Mouse (Mus musculus) liver, embryonic 14.5 days (tissue): Measurements from ENCODE around the gene Pcdh9.

Experiments
- CTCF ChIP-seq: IDR thresholded peaks from 2 replicates; pipeline ENCODE4 v1.5.1; 2016; ENCODE audit warnings: antibody characterized with exemption, low read depth, control low read depth
- EP300 ChIP-seq: IDR thresholded peaks from 2 replicates; pipeline ENCODE4 v1.6.1; 2016; ENCODE audit warnings: antibody characterized with exemption, low read depth

GRCm38 (mm10) chr14:93284009-93284408 is 606.5 kb downstream of the Pcdh9 start:
- TF ChIP-seq CTCF (no peak), EP300 (no peak)
